Mouse (Mus musculus): ENCODE data around the gene Olfr1344.

- no peak for TF ChIP-seq CTCF (IDR thresholded peaks at IDR 0.05; ENCODE audit: borderline replicate concordance, insufficient read depth, low read depth, low read length)
- TF ChIP-seq POLR2A (IDR thresholded peaks at IDR 0.05; ENCODE audit: borderline replicate concordance, insufficient read depth, low read length), result no peak
Measured at GRCm38 (mm10) chr7:6419894-6420293, 18.6 kb upstream of the Olfr1344 start.
